Mouse (Mus musculus) liver, embryonic 15.5 days (tissue): ENCODE results near the gene Gm10271. TPM values are rescaled to one million over a fixed set of nuclear protein-coding genes. Genes with fewer than 3 reads are reported as not detected.

ENCODE experiments used
- ATAC-seq: fragments of 200-750 bp; cut with Nextera tagmentation; 2 replicates; pipeline ENCODE4 v1.8.0; 2017; ENCODE audit warnings: moderate number of reproducible peaks, mild to moderate bottlenecking, moderate library complexity; ENCODE audit not compliant: insufficient read depth
- H3K27ac ChIP-seq: fragments of 300-500 bp; sonication (generic); replicated peaks from 2 replicates; pipeline ENCODE4 v1.5.1; 2015; ENCODE audit warnings: mild to moderate bottlenecking, inconsistent platforms
- H3K27me3 ChIP-seq: fragments of 300-500 bp; sonication (generic); 2 replicates; pipeline ENCODE4 v1.6.1; 2015; ENCODE audit warnings: mild to moderate bottlenecking, inconsistent platforms
- H3K36me3 ChIP-seq: fragments of 300-500 bp; sonication (generic); replicated peaks from 2 replicates; pipeline ENCODE4 v1.6.1; 2015; ENCODE audit warnings: moderate library complexity, mild to moderate bottlenecking, inconsistent platforms
- H3K4me1 ChIP-seq: fragments of 300-500 bp; sonication (generic); replicated peaks from 2 replicates; pipeline ENCODE4 v1.6.1; 2015; ENCODE audit warnings: inconsistent platforms
- H3K4me2 ChIP-seq: fragments of 300-500 bp; sonication (generic); 2 replicates; pipeline ENCODE4 v1.6.1; 2015; ENCODE audit warnings: moderate library complexity, mild to moderate bottlenecking, inconsistent platforms
- H3K4me3 ChIP-seq: fragments of 300-500 bp; sonication (generic); replicated peaks from 2 replicates; pipeline ENCODE4 v1.5.1; 2015; ENCODE audit warnings: mild to moderate bottlenecking, inconsistent platforms
- H3K9ac ChIP-seq: fragments of 300-500 bp; sonication (generic); 2 replicates; pipeline ENCODE4 v1.6.1; 2015; ENCODE audit warnings: moderate library complexity, mild to moderate bottlenecking, inconsistent platforms
- H3K9me3 ChIP-seq: fragments of 300-500 bp; sonication (generic); replicated peaks from 2 replicates; pipeline ENCODE4 v1.6.1; 2016; ENCODE audit warnings: inconsistent platforms
- whole genome bisulfite sequencing: fragments of 180-500 bp; shearing (Covaris S2); methylation state at CpG from one replicate; pipeline ENCODE4 v1.1.7; 2015; ENCODE audit warnings: mixed read lengths; ENCODE audit not compliant: insufficient replicate concordance; 5-methylcytosine and 5-hydroxymethylcytosine counted together
- polyA plus RNA-seq: library from polyadenylated mRNA; unstranded; fragments of >200 nt; fragmentation: Nextera tagmentation; extraction: Ambion mirVana; gene quantifications from 2 replicates; pipeline ENCODE4 v1.2.1, GENCODE M21; 2015

Gm10271 gene
- not detected in 2 replicates for polyA plus RNA-seq

DNA sequence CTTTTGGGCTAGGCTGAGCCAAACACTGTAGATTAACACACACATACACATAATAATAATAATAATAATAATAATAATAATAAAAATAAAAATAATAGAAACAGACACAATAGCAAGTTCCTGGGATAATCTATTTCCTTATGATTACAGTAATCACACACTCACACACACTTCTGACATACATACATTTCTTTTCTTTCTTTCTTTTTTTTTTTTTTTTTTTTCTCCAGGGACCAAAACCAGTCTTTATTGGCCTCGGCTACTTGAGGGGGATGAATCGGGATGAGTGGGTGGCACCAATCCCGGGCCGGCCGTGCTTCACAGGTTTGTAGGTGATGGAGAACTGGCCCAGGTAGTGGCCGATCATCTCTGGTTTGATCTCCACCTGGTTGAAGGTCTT, at the start of gene Gm10271:
Gm10271 (minus strand) TSS at position 101 of the 400 bp plus-strand sequence.
- Histone ChIP-seq H3K27ac (no peak within 1 kb of the TSS), H3K9ac (no peak within 1 kb of the TSS), H3K4me2 (no peak within 1 kb of the TSS), H3K36me3 (no peaks in the 10 kb centered on the region), H3K4me3 (no peak within 1 kb of the TSS), H3K4me1 (no peaks in the 10 kb centered on the region; the same call in 1 of the 2 replicates), H3K9me3 (no peaks in the 10 kb centered on the region), H3K27me3 (no peaks in the 10 kb centered on the region)
- ATAC-seq: no peak
- WGBS: 81% methylated on average over 6 of the region's 6 CpGs

DNA sequence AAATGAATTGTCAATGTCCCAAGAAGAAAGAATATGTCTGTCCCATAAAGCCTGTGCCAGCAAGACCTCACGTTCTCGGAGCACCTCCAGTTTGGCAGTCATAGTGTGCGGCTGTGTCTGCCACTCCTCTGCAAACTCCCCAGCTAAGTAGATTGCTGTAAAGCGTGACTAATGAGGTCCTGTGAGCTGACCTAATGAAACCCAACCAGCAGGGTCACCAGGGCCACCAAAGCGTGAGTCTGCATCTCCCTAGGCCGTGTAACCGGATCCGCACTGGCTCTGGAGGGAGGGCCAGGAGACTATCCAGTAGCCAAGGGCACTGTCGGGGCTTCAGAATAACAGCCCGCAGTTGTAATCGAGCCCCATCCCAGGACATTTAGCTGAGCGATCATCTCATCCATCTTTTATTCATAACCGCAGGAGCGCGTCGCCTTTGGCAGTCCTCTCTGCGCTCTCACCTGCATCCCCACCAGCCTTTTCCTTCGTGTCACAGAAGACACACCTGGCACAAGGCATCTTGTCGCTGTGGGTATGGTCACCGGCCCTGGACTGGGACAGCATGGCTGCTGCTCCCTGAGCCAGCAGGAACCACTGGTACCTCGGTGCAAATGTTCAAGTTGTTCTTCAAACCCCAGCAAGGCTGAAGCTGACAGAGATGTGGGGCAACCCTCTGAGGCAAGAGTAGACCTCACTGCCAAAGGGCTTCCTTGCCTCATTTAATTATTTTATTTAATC, 48.8 kb upstream of the Gm10271 start:
- 50% methylated on average over 21 of the region's 21 CpGs for WGBS
- H3K9ac ChIP-seq: no peak overlapping the region
- no peak overlapping the region for H3K27ac ChIP-seq
- no peaks in the 10 kb centered on the region for H3K36me3 ChIP-seq
- H3K9me3 ChIP-seq: peaks cover 7% of the 10 kb centered on the region; the same call in 1 of the 2 replicates
- H3K4me3 ChIP-seq: no peak overlapping the region
- H3K27me3 ChIP-seq: peaks cover 20% of the 10 kb centered on the region
- no peak overlapping the region for H3K4me2 ChIP-seq
- H3K4me1 ChIP-seq: no peaks in the 10 kb centered on the region
- no peak for ATAC-seq

- Histone ChIP-seq H3K4me3 (no peak overlapping the region), H3K27me3 (peaks cover 8% of the 10 kb centered on the region; the same call in 1 of the 2 replicates), H3K9me3 (peaks cover 7% of the 10 kb centered on the region; the same call in 1 of the 2 replicates), H3K9ac (no peak overlapping the region), H3K36me3 (no peaks in the 10 kb centered on the region), H3K4me1 (no peaks in the 10 kb centered on the region), H3K27ac (no peak overlapping the region), H3K4me2 (no peak overlapping the region)
- ATAC-seq: no peak
- WGBS: 64% methylated on average over 7 of the region's 7 CpGs
These were observed 46.0 kb upstream of the Gm10271 start for GRCm38 (mm10) chr10:117018281-117018840.

DNA sequence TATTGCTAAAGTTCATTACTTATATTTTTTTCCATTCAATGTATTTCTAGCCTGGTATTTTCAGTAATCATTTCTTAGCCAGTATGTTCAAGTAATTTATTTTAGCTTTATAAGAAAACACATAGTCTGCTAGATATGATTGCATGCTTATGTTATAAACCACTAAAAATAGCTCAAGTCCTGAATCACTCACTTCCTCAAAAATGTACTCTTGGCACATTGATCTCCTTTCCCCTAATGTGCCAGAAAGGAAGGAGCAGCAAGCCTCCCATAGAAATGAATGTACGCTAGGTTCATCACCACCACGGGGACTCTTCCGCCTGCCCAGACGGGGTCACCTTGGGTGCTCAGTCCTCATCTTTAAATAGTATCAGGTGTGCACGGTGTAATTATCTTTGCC, 42.2 kb upstream of the Gm10271 start:
- no peak overlapping the region for H3K9ac ChIP-seq
- no peak for ATAC-seq
- no peaks in the 10 kb centered on the region for H3K27me3 ChIP-seq
- no peak overlapping the region for H3K4me2 ChIP-seq
- H3K4me1 ChIP-seq: no peaks in the 10 kb centered on the region
- WGBS: 64% methylated on average over 5 of the region's 5 CpGs
- H3K36me3 ChIP-seq: no peaks in the 10 kb centered on the region
- H3K27ac ChIP-seq: no peak overlapping the region
- no peak overlapping the region for H3K4me3 ChIP-seq
- H3K9me3 ChIP-seq: peaks cover 7% of the 10 kb centered on the region; the same call in 1 of the 2 replicates

DNA sequence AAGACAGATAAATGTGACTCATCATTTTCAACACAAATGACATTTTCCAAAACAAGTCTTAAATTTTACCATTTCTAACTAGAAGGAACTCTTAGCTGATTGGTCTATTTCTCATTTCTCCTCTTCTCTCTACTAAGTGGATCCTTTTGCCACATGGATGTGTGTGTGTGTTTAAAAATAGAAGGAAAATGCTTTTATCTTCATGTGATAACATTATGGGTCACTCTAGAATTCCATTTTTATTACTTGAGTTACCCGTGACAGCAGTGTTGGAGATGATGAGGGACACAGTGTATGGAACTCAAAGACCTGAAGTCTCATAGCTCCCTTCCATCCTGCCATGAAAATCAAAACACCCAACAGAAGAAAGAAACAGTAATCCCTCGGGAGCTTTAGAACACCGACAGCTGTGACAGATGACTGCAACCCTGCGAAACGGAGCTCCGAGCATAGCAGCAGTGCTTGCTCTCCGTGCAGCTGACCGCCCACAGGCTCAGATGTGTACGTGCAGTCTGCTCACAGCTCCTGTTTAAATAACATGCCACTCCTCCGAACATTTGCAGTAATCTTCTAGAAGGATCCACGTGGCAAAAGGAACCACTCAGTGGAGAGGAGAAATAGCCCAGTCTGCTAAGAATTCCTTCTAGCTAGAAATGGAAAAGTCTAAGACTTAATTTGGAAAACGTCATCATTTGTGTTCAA, 41.4 kb upstream of the Gm10271 start:
- Histone ChIP-seq H3K27ac (no peak overlapping the region), H3K9ac (no peak overlapping the region), H3K27me3 (no peaks in the 10 kb centered on the region), H3K36me3 (no peaks in the 10 kb centered on the region), H3K9me3 (peaks cover 7% of the 10 kb centered on the region; the same call in 1 of the 2 replicates), H3K4me2 (no peak overlapping the region), H3K4me1 (no peaks in the 10 kb centered on the region), H3K4me3 (no peak overlapping the region)
- no peak for ATAC-seq
- WGBS: 41% methylated on average over 12 of the region's 12 CpGs

DNA sequence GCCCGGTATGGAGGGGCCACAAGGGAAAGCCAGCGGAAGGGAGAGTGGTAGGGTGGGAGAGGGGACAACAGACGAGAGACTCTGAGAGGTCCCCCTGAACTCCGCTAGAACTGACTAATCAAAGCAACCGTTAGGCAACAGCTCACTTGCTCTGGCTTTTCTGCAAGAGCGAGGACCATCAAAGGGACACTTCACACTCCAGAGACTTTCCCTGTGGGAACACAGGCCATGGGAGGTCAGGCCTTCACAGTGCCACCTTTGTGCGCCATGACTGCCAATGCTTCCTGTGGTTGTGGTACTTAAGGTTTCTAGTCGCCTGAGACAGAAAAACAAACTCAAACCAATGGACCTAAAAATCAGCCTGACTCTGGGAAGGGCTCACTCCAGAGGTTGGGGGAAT, 38.6 kb upstream of the Gm10271 start:
- Histone ChIP-seq H3K27ac (no peak overlapping the region), H3K4me2 (no peak overlapping the region), H3K4me1 (no peaks in the 10 kb centered on the region), H3K27me3 (no peaks in the 10 kb centered on the region), H3K9ac (no peak overlapping the region), H3K4me3 (no peak overlapping the region), H3K36me3 (no peaks in the 10 kb centered on the region), H3K9me3 (no peaks in the 10 kb centered on the region)
- no peak for ATAC-seq
- 60% methylated on average over 8 of the region's 8 CpGs for WGBS

GRCm38 (mm10) chr10:117009691-117010090, 37.3 kb upstream of the Gm10271 start:
- Histone ChIP-seq H3K4me1 (no peaks in the 10 kb centered on the region), H3K27me3 (no peaks in the 10 kb centered on the region), H3K36me3 (no peaks in the 10 kb centered on the region), H3K4me3 (no peak overlapping the region), H3K9me3 (no peaks in the 10 kb centered on the region), H3K27ac (no peak overlapping the region), H3K4me2 (no peak overlapping the region), H3K9ac (no peak overlapping the region)
- 62% methylated on average over 6 of the region's 6 CpGs for WGBS
- ATAC-seq: no peak

DNA sequence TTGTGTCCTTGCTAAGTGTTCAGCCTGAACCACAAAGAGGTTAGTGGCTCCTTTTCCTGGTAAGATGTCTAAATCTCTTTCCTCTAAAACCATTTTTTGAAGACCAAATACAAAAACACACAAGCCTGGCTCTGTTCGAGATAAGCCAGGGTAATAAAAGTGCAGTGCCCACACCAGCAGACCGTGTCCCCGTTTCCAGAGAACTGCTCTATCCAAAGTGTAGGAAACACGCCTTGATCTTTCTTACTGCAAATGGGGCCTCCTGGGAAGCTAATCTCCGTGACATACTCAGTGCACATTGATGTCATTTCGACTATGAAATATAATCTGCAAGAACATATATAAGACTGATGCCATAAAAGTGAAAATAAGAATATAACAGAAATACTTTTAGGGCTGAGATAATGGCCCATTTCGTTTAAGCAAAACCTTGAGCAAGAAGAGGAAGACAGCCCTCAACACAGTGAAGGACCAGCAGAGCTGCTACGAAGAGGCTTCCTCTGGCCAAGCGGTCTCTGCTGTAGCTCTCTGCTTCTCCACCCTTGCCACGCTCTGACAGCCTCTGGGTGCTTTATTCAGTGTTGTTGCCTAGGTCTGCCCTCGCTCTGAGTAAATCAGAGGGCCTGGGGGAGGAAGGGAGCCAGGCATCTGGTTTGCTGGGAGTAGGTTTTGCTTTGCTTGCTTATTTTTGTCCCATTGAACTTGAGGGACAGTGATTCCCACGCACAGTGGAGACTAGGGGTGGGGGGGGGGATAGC, 33.5 kb upstream of the Gm10271 start:
- ATAC-seq: no peak
- WGBS: 41% methylated on average over 12 of the region's 12 CpGs

GRCm38 (mm10) chr10:117004695-117005094, 32.3 kb upstream of the Gm10271 start:
- Histone ChIP-seq H3K4me3 (no peak overlapping the region), H3K4me2 (no peak overlapping the region)
- ATAC-seq: no peak

More for the DNA sequence above, 33.5 kb upstream of the Gm10271 start:
- no peak overlapping the region for H3K4me3 ChIP-seq
- no peaks in the 10 kb centered on the region for H3K9me3 ChIP-seq
- no peak overlapping the region for H3K4me2 ChIP-seq
- H3K36me3 ChIP-seq: no peaks in the 10 kb centered on the region
- no peaks in the 10 kb centered on the region for H3K4me1 ChIP-seq
- H3K27ac ChIP-seq: no peak overlapping the region
- no peaks in the 10 kb centered on the region for H3K27me3 ChIP-seq
- no peak overlapping the region for H3K9ac ChIP-seq

DNA sequence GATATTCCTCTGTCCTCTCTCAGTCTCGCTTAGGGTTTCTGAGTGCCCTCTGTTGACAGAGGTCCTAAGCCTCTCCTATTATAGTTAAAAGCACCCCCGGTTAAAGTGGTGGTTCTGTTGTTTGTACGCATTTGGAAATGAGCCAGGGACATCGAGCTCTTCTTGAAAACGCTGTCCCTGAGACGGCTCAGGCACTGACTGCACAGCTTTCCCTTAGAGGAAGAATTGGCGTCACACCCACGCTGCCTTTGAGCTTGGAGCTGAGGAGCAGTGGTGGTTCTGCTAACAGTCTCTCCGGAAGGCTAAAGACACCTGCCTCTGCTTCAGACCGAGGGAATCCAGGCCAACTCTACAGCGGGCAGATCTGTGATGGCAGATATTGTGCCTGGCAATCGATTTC, 28.6 kb upstream of the Gm10271 start:
- H3K27ac ChIP-seq: no peak overlapping the region
- no peak overlapping the region for H3K4me3 ChIP-seq
- WGBS: 56% methylated on average over 12 of the region's 12 CpGs
- H3K4me1 ChIP-seq: no peaks in the 10 kb centered on the region
- H3K9me3 ChIP-seq: no peaks in the 10 kb centered on the region
- H3K4me2 ChIP-seq: no peak overlapping the region
- no peak for ATAC-seq
- H3K27me3 ChIP-seq: no peaks in the 10 kb centered on the region
- H3K36me3 ChIP-seq: no peaks in the 10 kb centered on the region
- no peak overlapping the region for H3K9ac ChIP-seq

More at GRCm38 (mm10) chr10:117004695-117005094, 32.3 kb upstream of the Gm10271 start:
- no peaks in the 10 kb centered on the region for H3K36me3 ChIP-seq
- H3K9ac ChIP-seq: no peak overlapping the region
- no peak overlapping the region for H3K27ac ChIP-seq
- no peaks in the 10 kb centered on the region for H3K9me3 ChIP-seq
- no peaks in the 10 kb centered on the region for H3K4me1 ChIP-seq
- H3K27me3 ChIP-seq: no peaks in the 10 kb centered on the region
- WGBS: 73% methylated on average over 5 of the region's 5 CpGs
